Mouse (Mus musculus): ENCODE data around the gene Gadd45a.

Gadd45a gene

DNA sequence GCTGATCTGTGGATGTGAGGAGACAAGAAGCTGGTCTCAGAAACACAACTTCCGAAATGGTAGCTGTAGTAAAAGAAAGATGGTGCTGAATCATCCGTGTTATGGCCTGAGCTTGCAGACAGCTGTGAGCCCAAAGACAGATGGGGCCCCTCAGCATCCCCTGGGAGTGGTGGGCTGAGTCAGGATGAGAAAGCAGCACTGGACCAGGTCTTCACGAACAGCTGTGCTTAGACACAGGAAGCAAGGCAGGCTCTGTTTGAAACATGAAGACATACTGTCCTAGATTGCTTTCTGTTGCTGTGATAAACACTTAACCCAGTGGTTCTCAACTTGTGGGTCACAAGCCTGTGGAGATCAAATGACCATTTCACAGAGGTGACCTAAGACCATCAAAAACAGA lies 49.6 kb downstream of the Gadd45a start:
- DNase-seq (ENCODE audit: extremely low read depth, low read depth, low spot score), result no peak

DNA sequence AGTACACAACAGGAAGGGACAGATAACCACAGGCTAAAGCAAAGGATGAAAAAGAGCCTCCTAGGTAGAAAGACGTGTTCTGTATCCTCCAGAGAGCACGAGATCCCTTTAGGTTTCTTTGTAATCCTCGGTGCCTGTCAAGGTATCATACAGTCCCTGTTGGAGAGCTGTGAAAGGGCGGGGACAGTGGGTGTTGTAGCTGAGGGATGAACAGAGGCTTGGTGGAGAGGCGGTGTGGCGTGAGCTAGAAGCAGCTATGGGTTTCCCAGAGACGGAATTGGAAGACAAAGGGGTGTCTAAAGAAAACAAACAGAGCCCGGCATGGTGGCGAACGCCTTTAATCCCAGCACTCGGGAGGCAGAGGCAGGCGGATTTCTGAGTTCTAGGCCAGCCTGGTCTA lies 51.2 kb downstream of the Gadd45a start:
- no peak for DNase-seq (ENCODE audit: extremely low read depth, low read depth, low spot score)

- DNase-seq (ENCODE audit: extremely low read depth, low read depth, low spot score), result no peak
Observed at GRCm38 (mm10) chr6:66985500-66985899, 51.8 kb downstream of the Gadd45a start.
